In genomic region chr7:16129846-16130691, GRCm38 (mm10) we compare ENCODE assay signal across 8 mouse cellular contexts. TPM values are rescaled to one million over a fixed set of nuclear protein-coding genes. Genes with fewer than 3 reads are reported as not detected.
DNase-seq lines count a peak whose midpoint lies in the region; ATAC-seq and TF ChIP-seq lines count a peak whose summit lies in the region.

No protein-coding gene starts in this region.

- H3K4me1 ChIP-seq in MEL (ENCODE audit: control insufficient read depth in 1 of 2, insufficient read depth in 2 of 2, low read length in 2 of 2): peaks cover 0 to 14% of the 10 kb centered on the region in 2 experiments; a peak in 2 of 4 replicates
- peaks cover 42% of the 10 kb centered on the region for H3K4me1 ChIP-seq in hindbrain, embryonic 16.5 days (ENCODE audit: control insufficient read depth, insufficient read depth, low read depth, low read length)
- peaks cover 12% of the 10 kb centered on the region for H3K4me1 ChIP-seq in liver, embryonic 13.5 days (replicated peaks)

- DNase-seq in gastrocnemius, postnatal 10 days: peak; percentile 23
- no peak for DNase-seq in gastrocnemius, adult 18-20 months (ENCODE audit: low spot score)
- DNase-seq in MEL (ENCODE audit: low read depth, low spot score): no peak
- DNase-seq in embryo, embryonic 9.5 days (ENCODE audit: extremely low spot score): peak; percentile 91
- no peak for DNase-seq in liver, embryonic 13.5 days
- DNase-seq in retina, postnatal 1 day: peak; percentile 94
- no peak for DNase-seq in gastrocnemius, postnatal 25 days

- WGBS in hindbrain, embryonic 16.5 days: under 1% methylated on average over 36 of the region's 38 CpGs
- under 1% methylated on average over 38 of the region's 38 CpGs for WGBS in liver, embryonic 13.5 days (ENCODE audit: insufficient replicate concordance)

- peak overlapping the region; percentile 22 to 30; a peak in 2 of 4 replicates for H3K4me3 ChIP-seq in MEL (ENCODE audit: control insufficient read depth in 1 of 2, insufficient read depth in 1 of 2, low read depth in 2 of 2, low read length in 2 of 2)
- H3K4me3 ChIP-seq in hindbrain, embryonic 16.5 days (ENCODE audit: low read length): peak overlapping the region; percentile 71
- H3K4me3 ChIP-seq in liver, embryonic 13.5 days (replicated peaks): peak overlapping the region; percentile 38

- no peak overlapping the region for H3K27ac ChIP-seq in MEL (ENCODE audit: control insufficient read depth, low read depth, low read length)
- H3K27ac ChIP-seq in hindbrain, embryonic 16.5 days (ENCODE audit: low read depth, low read length): peak overlapping the region; percentile 78
- no peak overlapping the region for H3K27ac ChIP-seq in liver, embryonic 13.5 days

- TF ChIP-seq EP300 in MEL (IDR thresholded peaks at IDR 0.05; ENCODE audit: low read depth in 1 of 2, low read length in 2 of 2): no peak

- H3K9ac ChIP-seq in MEL (ENCODE audit: control insufficient read depth, low read depth, low read length, poor library complexity, severe bottlenecking): no peak overlapping the region
- peak overlapping the region; percentile 83 for H3K9ac ChIP-seq in hindbrain, embryonic 16.5 days (ENCODE audit: low read depth, low read length)
- H3K9ac ChIP-seq in liver, embryonic 13.5 days: no peak overlapping the region

- H3K79me2 ChIP-seq in MEL (ENCODE audit: control insufficient read depth, insufficient read depth, low read length, poor library complexity): no peaks in the 10 kb centered on the region

- TF ChIP-seq CTCF in MEL (IDR thresholded peaks at IDR 0.05 in 2 of 3, conservative IDR thresholded peaks at IDR 0.05 in 1 of 3; ENCODE audit: control insufficient read depth in 1 of 3, insufficient read depth in 1 of 3, low read depth in 2 of 3, low read length in 3 of 3, poor library complexity in 1 of 3, severe bottlenecking in 1 of 3): no peak

- no peaks in the 10 kb centered on the region for H3K27me3 ChIP-seq in MEL (ENCODE audit: control insufficient read depth in 1 of 2, insufficient read depth in 2 of 2, low read length in 2 of 2)
- no peaks in the 10 kb centered on the region for H3K27me3 ChIP-seq in hindbrain, embryonic 16.5 days (replicated peaks; ENCODE audit: control insufficient read depth, insufficient read depth, low read length)
- peaks cover 45% of the 10 kb centered on the region for H3K27me3 ChIP-seq in liver, embryonic 13.5 days

- peak overlapping the region; percentile 77 for H3K4me2 ChIP-seq in hindbrain, embryonic 16.5 days (ENCODE audit: low read length)
- peak overlapping the region; percentile 58 for H3K4me2 ChIP-seq in liver, embryonic 13.5 days

- no peaks in the 10 kb centered on the region for H3K36me3 ChIP-seq in MEL (ENCODE audit: control insufficient read depth in 1 of 2, insufficient read depth in 2 of 2, low read length in 2 of 2)
- peaks cover 10% of the 10 kb centered on the region for H3K36me3 ChIP-seq in hindbrain, embryonic 16.5 days (ENCODE audit: control insufficient read depth, insufficient read depth, low read length)
- no peaks in the 10 kb centered on the region for H3K36me3 ChIP-seq in liver, embryonic 13.5 days

- ATAC-seq in hindbrain, embryonic 16.5 days: peak; percentile 85
- ATAC-seq in liver, embryonic 13.5 days (ENCODE audit: low read depth): peak; percentile 33; the same call in 1 of the 2 replicates

- H3K9me3 ChIP-seq in MEL (replicated peaks; ENCODE audit: insufficient read depth, low read length): no peaks in the 10 kb centered on the region
- no peaks in the 10 kb centered on the region for H3K9me3 ChIP-seq in hindbrain, embryonic 16.5 days (ENCODE audit: control insufficient read depth, low read length)
- no peaks in the 10 kb centered on the region for H3K9me3 ChIP-seq in liver, embryonic 13.5 days (replicated peaks)

- TF ChIP-seq RAD21 in MEL (IDR thresholded peaks at IDR 0.05; ENCODE audit: low read depth, low read length): no peak

- no peak for TF ChIP-seq POLR2A in MEL (IDR thresholded peaks at IDR 0.05; ENCODE audit: control insufficient read depth in 1 of 2, insufficient read depth in 1 of 2, low read depth in 1 of 2, low read length in 2 of 2, poor library complexity in 1 of 2)

TF ChIP-seq in MEL, 35 proteins besides CTCF, POLR2A, EP300 and RAD21:
- TF ChIP-seq GATA1 (IDR thresholded peaks at IDR 0.05; ENCODE audit: low read depth, low read length) (no peak), ELF1 (IDR thresholded peaks at IDR 0.05; ENCODE audit: low read depth, low read length) (no peak), USF2 (IDR thresholded peaks at IDR 0.05; ENCODE audit: borderline replicate concordance in 1 of 2, insufficient read depth in 1 of 2, low read depth in 1 of 2, low read length in 2 of 2) (no peak), RCOR1 (IDR thresholded peaks at IDR 0.05; ENCODE audit: low read depth, low read length) (no peak), POLR2AphosphoS2 (IDR thresholded peaks at IDR 0.05; ENCODE audit: low read length) (no peak), USF1 (IDR thresholded peaks at IDR 0.05; ENCODE audit: low read depth, low read length) (no peak)

RNA-seq across cellular contexts. Expression of gene Slc8a2, which starts 0.4 kb away (rescaled TPM):
- under 1 TPM; 0.75 to 0.86 TPM for total RNA-seq in gastrocnemius, postnatal 10 days (2021)
- total RNA-seq in gastrocnemius, adult 18-20 months (2021): under 1 TPM; 0.11 to 0.21 TPM
- not detected in 2 replicates for total RNA-seq in MEL (2012; rRNA removed)
- under 1 TPM in 1 of 2 experiments, not detected in 1; 0.06 TPM for polyA plus RNA-seq in MEL (2012; ENCODE audit: insufficient read depth in 1 of 2, insufficient read length in 2 of 2, low read depth in 1 of 2, low replicate concordance in 2 of 2, missing spikeins in 1 of 2)
- polyA plus RNA-seq in hindbrain, embryonic 16.5 days (2015; fragmentation: Nextera tagmentation; extraction: Ambion mirVana): 1.1 and 1.2 TPM in 2 replicates
- polyA plus RNA-seq in liver, embryonic 13.5 days (2015; fragmentation: Nextera tagmentation; extraction: Ambion mirVana): not detected in 2 replicates
- total RNA-seq in gastrocnemius, postnatal 25 days (2021): under 1 TPM; 0.15 to 0.16 TPM

RNA-seq across cellular contexts. Expression of gene Kptn, which starts 10.4 kb away (rescaled TPM):
- total RNA-seq in gastrocnemius, postnatal 10 days (2021): 10 to 100 TPM; 12.0 to 13.1 TPM
- total RNA-seq in gastrocnemius, adult 18-20 months (2021): 10 to 100 TPM; 10.2 to 12.6 TPM
- total RNA-seq in MEL (2012; rRNA removed): 16.5 and 17.8 TPM in 2 replicates
- polyA plus RNA-seq in MEL (2012; ENCODE audit: insufficient read depth in 1 of 2, insufficient read length in 2 of 2, low read depth in 1 of 2, low replicate concordance in 2 of 2, missing spikeins in 1 of 2): 10 to 100 TPM in 1 of 2 experiments, not detected in 1; 19.6 TPM
- polyA plus RNA-seq in hindbrain, embryonic 16.5 days (2015; fragmentation: Nextera tagmentation; extraction: Ambion mirVana): 48.3 and 49.8 TPM in 2 replicates
- 11.1 and 11.5 TPM in 2 replicates for polyA plus RNA-seq in liver, embryonic 13.5 days (2015; fragmentation: Nextera tagmentation; extraction: Ambion mirVana)
- 10 to 100 TPM; 10.7 to 11.1 TPM for total RNA-seq in gastrocnemius, postnatal 25 days (2021)

RNA-seq across cellular contexts. Expression of gene Napa, which starts 31.8 kb away (rescaled TPM):
- 100 to 1,000 TPM; 123 to 145 TPM for total RNA-seq in gastrocnemius, postnatal 10 days (2021)
- total RNA-seq in gastrocnemius, adult 18-20 months (2021): 100 to 1,000 TPM; 101 to 131 TPM
- total RNA-seq in MEL (2012; rRNA removed): 52.6 and 56.1 TPM in 2 replicates
- 100 to 1,000 TPM in 1 of 2 experiments, not detected in 1; 132 TPM for polyA plus RNA-seq in MEL (2012; ENCODE audit: insufficient read depth in 1 of 2, insufficient read length in 2 of 2, low read depth in 1 of 2, low replicate concordance in 2 of 2, missing spikeins in 1 of 2)
- polyA plus RNA-seq in hindbrain, embryonic 16.5 days (2015; fragmentation: Nextera tagmentation; extraction: Ambion mirVana): 236 and 255 TPM in 2 replicates
- polyA plus RNA-seq in liver, embryonic 13.5 days (2015; fragmentation: Nextera tagmentation; extraction: Ambion mirVana): 159 and 165 TPM in 2 replicates
- total RNA-seq in gastrocnemius, postnatal 25 days (2021): 100 to 1,000 TPM in 1 of 2 experiments, 10 to 100 TPM in 1; 71.2 to 105 TPM

RNA-seq across cellular contexts. Expression of gene Meis3, which starts 44.8 kb away (rescaled TPM):
- total RNA-seq in gastrocnemius, postnatal 10 days (2021): 1 to 10 TPM; 4.2 to 6.8 TPM
- total RNA-seq in gastrocnemius, adult 18-20 months (2021): 1 to 10 TPM in 1 of 2 experiments, under 1 TPM in 1; 0.62 to 1.4 TPM
- total RNA-seq in MEL (2012; rRNA removed): 3.8 and 4.8 TPM in 2 replicates
- 10 to 100 TPM in 1 of 2 experiments, not detected in 1; 14.9 TPM for polyA plus RNA-seq in MEL (2012; ENCODE audit: insufficient read depth in 1 of 2, insufficient read length in 2 of 2, low read depth in 1 of 2, low replicate concordance in 2 of 2, missing spikeins in 1 of 2)
- polyA plus RNA-seq in hindbrain, embryonic 16.5 days (2015; fragmentation: Nextera tagmentation; extraction: Ambion mirVana): 96.6 and 122 TPM in 2 replicates
- 2.1 and 2.3 TPM in 2 replicates for polyA plus RNA-seq in liver, embryonic 13.5 days (2015; fragmentation: Nextera tagmentation; extraction: Ambion mirVana)
- 1 to 10 TPM in 1 of 2 experiments, under 1 TPM in 1; 0.97 to 1.9 TPM for total RNA-seq in gastrocnemius, postnatal 25 days (2021)

Comparison
In these comparisons a context has a peak if more than half of its experiments do, and no peak if none do; other contexts are left out.
1. DNase-seq: peak in gastrocnemius, postnatal 10 days (single experiment), embryo, embryonic 9.5 days (single experiment) and retina, postnatal 1 day (single experiment); none in gastrocnemius, adult 18-20 months (single experiment), MEL (single experiment), liver, embryonic 13.5 days (single experiment) and gastrocnemius, postnatal 25 days (single experiment).
2. Peak in every context shown above with its lines, with median percentiles within 50 percentile points of each other: H3K4me3 ChIP-seq.